Mouse (Mus musculus): ENCODE data around the gene Dennd6b.

DNA sequence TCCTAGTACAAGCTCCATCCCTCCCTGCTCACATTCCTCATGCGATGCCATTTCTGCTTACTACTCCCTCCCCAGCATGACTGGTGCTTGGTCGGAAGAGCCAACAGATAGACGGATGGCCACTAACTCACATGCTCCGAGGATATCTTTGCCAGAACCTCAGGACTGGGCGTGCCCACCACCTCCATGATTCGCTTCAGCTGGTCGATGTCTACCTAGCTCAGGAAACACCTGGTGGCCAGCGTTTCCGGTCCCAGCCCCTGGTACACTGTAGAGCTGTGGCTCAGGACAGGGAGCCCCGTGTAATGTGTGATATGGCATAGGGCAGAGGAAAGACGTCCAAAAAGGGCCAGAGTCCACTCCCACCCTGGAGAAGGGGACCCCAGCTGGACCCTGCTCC is 51.3 kb downstream of the Dennd6b start:
- TF ChIP-seq POLR2AphosphoS2 (IDR thresholded peaks at IDR 0.05; ENCODE audit: insufficient read length, low read depth), result no peak
- TF ChIP-seq MAX (IDR thresholded peaks at IDR 0.05; ENCODE audit: low read depth), result no peak
- no peak for TF ChIP-seq POLR2A (IDR thresholded peaks at IDR 0.05; ENCODE audit: insufficient read length, low read depth)
- TF ChIP-seq TCF12 (IDR thresholded peaks at IDR 0.05; ENCODE audit: insufficient read depth, poor library complexity, severe bottlenecking), result no peak
- TF ChIP-seq REST (IDR thresholded peaks at IDR 0.05; ENCODE audit: insufficient read depth, insufficient read length), result no peak
- TF ChIP-seq CEBPB (IDR thresholded peaks at IDR 0.05; ENCODE audit: insufficient read depth, poor library complexity, severe bottlenecking), result no peak
